Mouse (Mus musculus): ENCODE data around the gene Dpagt1. TPM values are rescaled to one million over a fixed set of nuclear protein-coding genes. Genes with fewer than 3 reads are reported as not detected.
"Not testable (repeated sequence)": the region's sequence is repeated elsewhere in the genome, so short reads cannot be mapped to it uniquely, and the experiment has no call there.

Dpagt1 gene
- total RNA-seq, 1 experiment = 16.3 TPM

GRCm38 (mm10) chr9:44287401-44288075 lies 38.3 kb upstream of the Dpagt1 start:
- Histone ChIP-seq H3K9ac (ENCODE audit: insufficient read depth, low read depth, low read length, poor library complexity, severe bottlenecking) (peak overlapping the region; percentile 53), H3K36me3 (ENCODE audit: control insufficient read depth, insufficient read depth, low read length, poor library complexity, severe bottlenecking) (no peaks in the 10 kb centered on the region), H3K27ac (ENCODE audit: insufficient read depth, low read depth, low read length, poor library complexity, severe bottlenecking) (no peak overlapping the region), H3K9me3 (ENCODE audit: control insufficient read depth, insufficient read depth, low read depth, low read length) (no peaks in the 10 kb centered on the region), H3K4me1 (ENCODE audit: control insufficient read depth in 2 of 2, insufficient read depth in 2 of 2, low read length in 2 of 2, poor library complexity in 1 of 2) (peaks cover 0 to 17% of the 10 kb centered on the region in 2 experiments; a peak in 1 of 4 replicates), H3K4me3 (ENCODE audit: insufficient read depth in 1 of 2, low read depth in 1 of 2, low read length in 2 of 2, poor library complexity in 1 of 2, severe bottlenecking in 1 of 2) (peak overlapping the region; percentile 64 to 78)
- DNase-seq (ENCODE audit: low read depth, low spot score) = no peak
- TF ChIP-seq HCFC1 (IDR thresholded peaks at IDR 0.05; ENCODE audit: borderline replicate concordance, insufficient read depth, low read length) = no peak
- TF ChIP-seq CHD2 (IDR thresholded peaks at IDR 0.05; ENCODE audit: low read depth, low read length) = no peak
- no peak for TF ChIP-seq ZNF384 (IDR thresholded peaks at IDR 0.05; ENCODE audit: low read depth, low read length)
- no peak for TF ChIP-seq MAFK (IDR thresholded peaks at IDR 0.05; ENCODE audit: insufficient read depth, low read depth, low read length)
- in situ Hi-C loops (cut with MboI; ENCODE audit: low sequenced_read_pairs in 2 of 2, unreplicated experiment in 2 of 2) = no loop called here

- in situ Hi-C loops (cut with MboI; ENCODE audit: low sequenced_read_pairs in 2 of 2, unreplicated experiment in 2 of 2) = no loop called here
- TF ChIP-seq ZC3H11A (IDR thresholded peaks at IDR 0.05; ENCODE audit: borderline replicate concordance, low read depth, low read length) (no peak), HCFC1 (IDR thresholded peaks at IDR 0.05; ENCODE audit: borderline replicate concordance, insufficient read depth, low read length) (no peak), MAFK (IDR thresholded peaks at IDR 0.05; ENCODE audit: insufficient read depth, low read depth, low read length) (no peak), CHD2 (IDR thresholded peaks at IDR 0.05; ENCODE audit: low read depth, low read length) (no peak), ZNF384 (IDR thresholded peaks at IDR 0.05; ENCODE audit: low read depth, low read length) (no peak)
- Histone ChIP-seq H3K9ac (ENCODE audit: insufficient read depth, low read depth, low read length, poor library complexity, severe bottlenecking) (peak within 1 kb of the TSS; percentile 53), H3K9me3 (ENCODE audit: control insufficient read depth, insufficient read depth, low read depth, low read length) (no peaks in the 10 kb centered on the region), H3K36me3 (ENCODE audit: control insufficient read depth, insufficient read depth, low read length, poor library complexity, severe bottlenecking) (0 out of 2 replicates have a peak, but pooled peaks cover 2% of the 10 kb centered on the region), H3K4me1 (ENCODE audit: control insufficient read depth in 2 of 2, insufficient read depth in 2 of 2, low read length in 2 of 2, poor library complexity in 1 of 2) (peaks cover 0 to 17% of the 10 kb centered on the region in 2 experiments; a peak in 1 of 4 replicates), H3K4me3 (ENCODE audit: insufficient read depth in 1 of 2, low read depth in 1 of 2, low read length in 2 of 2, poor library complexity in 1 of 2, severe bottlenecking in 1 of 2) (peak within 1 kb of the TSS; percentile 64 to 78), H3K27ac (ENCODE audit: insufficient read depth, low read depth, low read length, poor library complexity, severe bottlenecking) (no peak within 1 kb of the TSS)
- no peak for DNase-seq (ENCODE audit: low read depth, low spot score)
These were observed 37.5 kb upstream of the Dpagt1 start, which contains the start of gene Abcg4 for GRCm38 (mm10) chr9:44288076-44288958. TSS of gene Abcg4 (minus strand) at chr9:44288615.

GRCm38 (mm10) chr9:44288959-44289291 lies 36.9 kb upstream of the Dpagt1 start:
- H3K27ac ChIP-seq (ENCODE audit: insufficient read depth, low read depth, low read length, poor library complexity, severe bottlenecking) = no peak overlapping the region

GRCm38 (mm10) chr9:44292490-44292889 lies 33.3 kb upstream of the Dpagt1 start:
- no peak for DNase-seq (ENCODE audit: low read depth, low spot score)
- Histone ChIP-seq H3K4me1 (ENCODE audit: control insufficient read depth in 2 of 2, insufficient read depth in 2 of 2, low read length in 2 of 2, poor library complexity in 1 of 2) (peaks cover 0 to 9% of the 10 kb centered on the region in 2 experiments; a peak in 1 of 4 replicates), H3K4me3 (ENCODE audit: insufficient read depth in 1 of 2, low read depth in 1 of 2, low read length in 2 of 2, poor library complexity in 1 of 2, severe bottlenecking in 1 of 2) (no peak overlapping the region), H3K27ac (ENCODE audit: insufficient read depth, low read depth, low read length, poor library complexity, severe bottlenecking) (no peak overlapping the region), H3K36me3 (ENCODE audit: control insufficient read depth, insufficient read depth, low read length, poor library complexity, severe bottlenecking) (peaks cover 18% of the 10 kb centered on the region), H3K9me3 (ENCODE audit: control insufficient read depth, insufficient read depth, low read depth, low read length) (no peaks in the 10 kb centered on the region), H3K9ac (ENCODE audit: insufficient read depth, low read depth, low read length, poor library complexity, severe bottlenecking) (no peak overlapping the region)
- TF ChIP-seq ZNF384 (IDR thresholded peaks at IDR 0.05; ENCODE audit: low read depth, low read length) (no peak), ZC3H11A (IDR thresholded peaks at IDR 0.05; ENCODE audit: borderline replicate concordance, low read depth, low read length) (no peak), MAFK (IDR thresholded peaks at IDR 0.05; ENCODE audit: insufficient read depth, low read depth, low read length) (no peak), HCFC1 (IDR thresholded peaks at IDR 0.05; ENCODE audit: borderline replicate concordance, insufficient read depth, low read length) (no peak), CHD2 (IDR thresholded peaks at IDR 0.05; ENCODE audit: low read depth, low read length) (no peak)
- in situ Hi-C loops (cut with MboI; ENCODE audit: low sequenced_read_pairs in 2 of 2, unreplicated experiment in 2 of 2) = no loop called here

More at GRCm38 (mm10) chr9:44288959-44289291, 36.9 kb upstream of the Dpagt1 start:
- TF ChIP-seq HCFC1 (IDR thresholded peaks at IDR 0.05; ENCODE audit: borderline replicate concordance, insufficient read depth, low read length) (no peak), MAFK (IDR thresholded peaks at IDR 0.05; ENCODE audit: insufficient read depth, low read depth, low read length) (no peak), ZC3H11A (IDR thresholded peaks at IDR 0.05; ENCODE audit: borderline replicate concordance, low read depth, low read length) (no peak), ZNF384 (IDR thresholded peaks at IDR 0.05; ENCODE audit: low read depth, low read length) (no peak), CHD2 (IDR thresholded peaks at IDR 0.05; ENCODE audit: low read depth, low read length) (no peak)
- no peak overlapping the region for H3K4me3 ChIP-seq (ENCODE audit: insufficient read depth in 1 of 2, low read depth in 1 of 2, low read length in 2 of 2, poor library complexity in 1 of 2, severe bottlenecking in 1 of 2)
- in situ Hi-C loops (cut with MboI; ENCODE audit: low sequenced_read_pairs in 2 of 2, unreplicated experiment in 2 of 2) = no loop called here
- DNase-seq (ENCODE audit: low read depth, low spot score) = no peak
- no peak overlapping the region for H3K9ac ChIP-seq (ENCODE audit: insufficient read depth, low read depth, low read length, poor library complexity, severe bottlenecking)
- H3K4me1 ChIP-seq (ENCODE audit: control insufficient read depth in 2 of 2, insufficient read depth in 2 of 2, low read length in 2 of 2, poor library complexity in 1 of 2) = peaks cover 0 to 17% of the 10 kb centered on the region in 2 experiments; a peak in 1 of 4 replicates
- 0 out of 2 replicates have a peak, but pooled peaks cover 2% of the 10 kb centered on the region for H3K36me3 ChIP-seq (ENCODE audit: control insufficient read depth, insufficient read depth, low read length, poor library complexity, severe bottlenecking)
- H3K9me3 ChIP-seq (ENCODE audit: control insufficient read depth, insufficient read depth, low read depth, low read length) = no peaks in the 10 kb centered on the region

GRCm38 (mm10) chr9:44300001-44300400 lies 25.8 kb upstream of the Dpagt1 start:
- DNase-seq (ENCODE audit: low read depth, low spot score); H3K4me3 ChIP-seq (ENCODE audit: insufficient read depth in 1 of 2, low read depth in 1 of 2, low read length in 2 of 2, poor library complexity in 1 of 2, severe bottlenecking in 1 of 2); H3K27ac ChIP-seq (ENCODE audit: insufficient read depth, low read depth, low read length, poor library complexity, severe bottlenecking); H3K9me3 ChIP-seq (ENCODE audit: control insufficient read depth, insufficient read depth, low read depth, low read length); H3K9ac ChIP-seq (ENCODE audit: insufficient read depth, low read depth, low read length, poor library complexity, severe bottlenecking); H3K4me1 ChIP-seq (ENCODE audit: control insufficient read depth in 2 of 2, insufficient read depth in 2 of 2, low read length in 2 of 2, poor library complexity in 1 of 2); in situ Hi-C loops (cut with MboI; ENCODE audit: low sequenced_read_pairs in 2 of 2, unreplicated experiment in 2 of 2): not testable (repeated sequence)
- H3K36me3 ChIP-seq (ENCODE audit: control insufficient read depth, insufficient read depth, low read length, poor library complexity, severe bottlenecking) = peaks cover 34% of the 10 kb centered on the region

All from ES-E14 (cell line).